Mouse (Mus musculus) lung, embryonic 14.5 days (tissue): ENCODE results near the gene Olfr419. TPM values are rescaled to one million over a fixed set of nuclear protein-coding genes. Genes with fewer than 3 reads are reported as not detected.

Experiments used
- ATAC-seq: fragments of 200-750 bp; cut with Nextera tagmentation; 2 replicates; pipeline ENCODE4 v1.8.0; 2017; ENCODE audit warnings: mild to moderate bottlenecking, moderate TSS enrichment, moderate library complexity; ENCODE audit not compliant: insufficient read depth
- DNase-seq: peaks from one replicate; pipeline ENCODE4 v3.0.0-alpha.2; 2015
- H3K27ac ChIP-seq: fragments of 300-500 bp; sonication (generic); 2 replicates; pipeline ENCODE4 v1.5.1; 2014; ENCODE audit warnings: low read depth, mild to moderate bottlenecking, moderate library complexity
- H3K27me3 ChIP-seq: fragments of 300-500 bp; sonication (generic); 2 replicates; pipeline ENCODE4 v1.6.1; 2014; ENCODE audit warnings: low read length, control low read depth; ENCODE audit not compliant: insufficient read depth
- H3K36me3 ChIP-seq: fragments of 300-500 bp; sonication (generic); 2 replicates; pipeline ENCODE4 v1.6.1; 2014; ENCODE audit warnings: control low read depth; ENCODE audit not compliant: insufficient read depth
- H3K4me1 ChIP-seq: fragments of 300-500 bp; sonication (generic); 2 replicates; pipeline ENCODE4 v1.6.1; 2014; ENCODE audit warnings: antibody characterized with exemption, control low read depth; ENCODE audit not compliant: insufficient read depth
- H3K4me2 ChIP-seq: fragments of 300-500 bp; sonication (generic); 2 replicates; pipeline ENCODE4 v1.6.1; 2014; ENCODE audit warnings: mild to moderate bottlenecking
- H3K4me3 ChIP-seq: fragments of 300-500 bp; sonication (generic); 2 replicates; pipeline ENCODE4 v1.5.1; 2014; ENCODE audit warnings: low read depth, low read length
- H3K9ac ChIP-seq: fragments of 300-500 bp; sonication (generic); 2 replicates; pipeline ENCODE4 v1.6.1; 2014
- H3K9me3 ChIP-seq: fragments of 300-500 bp; sonication (generic); 2 replicates; pipeline ENCODE4 v1.6.1; 2016; ENCODE audit warnings: low read depth, low read length, control low read depth
- CTCF ChIP-seq: IDR thresholded peaks from 2 replicates; pipeline ENCODE4 v1.5.1; 2016; ENCODE audit warnings: antibody characterized with exemption, low read depth
- WGBS: fragments of 180-500 bp; shearing (Covaris S2); extraction: QIAGEN DNeasy Blood & Tissue Kit; methylation state at CpG from one replicate; pipeline ENCODE4 v1.1.7; 2014; 5-methylcytosine and 5-hydroxymethylcytosine counted together
- polyA plus RNA-seq: library from polyadenylated mRNA; unstranded; fragments of >200 nt; fragmentation: Nextera tagmentation; extraction: Ambion mirVana; gene quantifications from 2 replicates; pipeline ENCODE4 v1.2.1, GENCODE M21; 2014

Gene Olfr419
- polyA plus RNA-seq, 1 experiment from 2014 or later = not detected

DNA sequence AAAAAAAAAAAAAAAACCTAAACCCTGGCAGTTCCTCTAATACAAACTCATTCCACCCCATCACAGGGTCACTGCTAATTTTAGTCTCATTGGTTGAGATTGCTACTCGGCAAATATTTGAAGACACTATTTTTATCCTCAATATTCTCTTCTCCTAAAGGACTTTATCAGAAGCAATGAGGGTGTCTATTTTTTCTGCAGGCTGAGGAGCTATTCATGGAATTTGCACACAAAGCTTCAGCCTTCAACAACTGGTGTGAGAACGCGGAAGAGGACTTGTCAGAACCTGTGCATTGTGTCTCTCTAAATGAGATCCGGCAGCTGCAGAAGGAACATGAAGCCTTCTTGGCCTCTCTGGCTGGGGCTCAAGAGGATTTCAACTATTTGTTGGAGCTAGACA is 11.9 kb downstream of the Olfr419 start:
- Histone ChIP-seq H3K9me3 (no peaks in the 10 kb centered on the region), H3K4me1 (no peaks in the 10 kb centered on the region), H3K27ac (no peak overlapping the region), H3K36me3 (no peaks in the 10 kb centered on the region), H3K4me2 (no peak overlapping the region), H3K27me3 (no peaks in the 10 kb centered on the region), H3K4me3 (no peak overlapping the region), H3K9ac (no peak overlapping the region)
- DNase-seq (no peak), ATAC-seq (no peak)
- no peak for TF ChIP-seq CTCF
- 79% methylated on average over 4 of the region's 4 CpGs for WGBS

DNA sequence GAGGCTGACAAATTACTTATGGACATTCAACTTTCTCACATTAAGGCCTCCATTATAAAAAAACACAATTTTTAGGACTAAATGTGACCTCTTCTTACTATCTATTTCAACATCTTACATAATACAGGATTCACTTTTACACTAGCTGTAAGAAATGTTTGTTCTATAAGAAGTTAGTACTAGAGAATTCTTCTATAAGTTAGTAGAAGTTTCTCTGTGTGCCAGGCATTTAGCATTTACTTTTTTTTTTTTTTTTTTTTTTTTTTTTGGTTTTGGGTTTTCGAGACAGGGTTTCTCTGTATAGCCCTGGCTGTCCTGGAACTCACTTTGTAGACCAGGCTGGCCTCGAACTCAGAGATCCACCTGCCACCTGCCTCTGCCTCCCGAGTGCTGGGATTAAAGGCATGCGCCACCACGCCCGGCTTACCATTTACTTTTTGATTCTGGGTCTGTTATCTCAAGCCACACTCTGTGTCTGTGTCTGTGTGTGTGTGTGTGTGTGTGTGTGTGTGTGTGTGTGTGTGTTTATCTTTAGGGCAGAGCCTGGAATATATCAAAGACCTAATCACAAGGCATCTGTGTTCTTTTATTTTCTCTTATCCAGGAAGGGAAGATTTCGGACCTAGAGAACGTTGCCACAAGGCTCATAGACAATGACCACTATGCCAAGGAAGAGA is 35.2 kb downstream of the Olfr419 start:
- Histone ChIP-seq H3K4me2 (no peak overlapping the region), H3K9me3 (no peaks in the 10 kb centered on the region), H3K27me3 (no peaks in the 10 kb centered on the region), H3K9ac (no peak overlapping the region), H3K4me3 (no peak overlapping the region), H3K4me1 (no peaks in the 10 kb centered on the region), H3K27ac (no peak overlapping the region), H3K36me3 (no peaks in the 10 kb centered on the region)
- DNase-seq (no peak), ATAC-seq (no peak)
- no peak for TF ChIP-seq CTCF
- 83% methylated on average over 7 of the region's 8 CpGs for WGBS

DNA sequence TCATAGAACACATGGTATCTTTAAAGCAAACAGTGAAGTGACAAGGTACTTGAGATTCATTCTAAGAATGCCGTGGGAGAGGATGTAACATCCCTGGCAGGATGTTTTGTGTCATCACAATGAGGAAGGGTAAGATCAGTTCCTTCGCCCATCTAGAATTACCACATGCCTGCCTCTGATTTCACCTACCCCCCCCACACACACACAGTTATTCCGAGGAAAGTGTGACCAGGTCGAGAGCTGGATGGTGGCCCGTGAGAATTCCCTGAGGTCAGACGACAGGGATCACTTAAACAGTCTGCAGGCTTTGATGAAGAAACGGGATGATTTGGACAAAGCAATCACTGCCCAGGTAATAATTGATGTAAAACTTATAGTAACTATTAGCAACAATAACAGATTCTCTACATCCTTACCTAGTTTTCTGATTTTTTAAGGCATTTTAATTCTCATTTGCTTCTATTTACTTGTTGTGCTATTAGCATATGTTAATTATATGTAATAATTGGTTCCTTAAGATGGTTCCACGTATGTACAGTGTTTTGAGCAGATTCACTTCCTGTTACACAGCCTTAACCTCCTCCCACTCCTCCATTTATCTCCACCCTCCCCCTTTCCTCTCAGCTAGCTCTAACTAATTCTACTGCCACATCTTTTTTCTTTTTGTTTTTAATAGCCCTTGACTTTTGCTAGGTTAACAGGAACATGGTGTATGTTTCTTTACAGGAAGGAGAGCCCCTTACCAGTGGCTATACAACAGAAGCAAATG is 36.4 kb downstream of the Olfr419 start:
- DNase-seq = no peak
- Histone ChIP-seq H3K4me2 (no peak overlapping the region), H3K36me3 (no peaks in the 10 kb centered on the region), H3K9me3 (no peaks in the 10 kb centered on the region), H3K4me1 (no peaks in the 10 kb centered on the region), H3K27me3 (no peaks in the 10 kb centered on the region), H3K27ac (no peak overlapping the region), H3K4me3 (no peak overlapping the region), H3K9ac (no peak overlapping the region)
- no peak for ATAC-seq
- TF ChIP-seq CTCF = no peak
- 57% methylated on average over 8 of the region's 8 CpGs for WGBS

DNA sequence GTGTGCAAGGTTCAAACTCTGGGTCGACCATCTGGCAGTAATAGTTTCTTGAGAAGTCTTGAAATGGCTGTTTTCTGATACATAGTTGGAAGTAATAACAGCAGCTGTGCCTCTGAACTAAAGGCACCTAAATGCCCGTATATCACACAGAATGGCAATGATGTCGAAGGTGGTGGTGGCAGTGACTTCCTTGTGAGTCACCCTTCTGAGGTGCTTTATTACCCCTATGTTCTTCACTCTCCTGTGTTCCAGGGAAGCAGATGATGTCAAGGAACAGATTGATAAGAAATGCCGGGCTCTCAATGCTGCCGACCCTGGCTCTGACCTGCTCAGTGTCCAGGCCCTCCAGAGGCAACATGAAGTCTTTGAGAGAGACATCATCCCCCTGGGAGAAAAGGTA is 39.6 kb downstream of the Olfr419 start:
- no peaks in the 10 kb centered on the region for H3K36me3 ChIP-seq
- H3K4me1 ChIP-seq = no peaks in the 10 kb centered on the region
- H3K9me3 ChIP-seq = no peaks in the 10 kb centered on the region
- DNase-seq = no peak
- no peak for TF ChIP-seq CTCF
- no peak overlapping the region for H3K9ac ChIP-seq
- 77% methylated on average over 5 of the region's 5 CpGs for WGBS
- no peak for ATAC-seq
- no peak overlapping the region for H3K4me2 ChIP-seq
- no peak overlapping the region for H3K4me3 ChIP-seq
- no peaks in the 10 kb centered on the region for H3K27me3 ChIP-seq
- H3K27ac ChIP-seq = no peak overlapping the region

DNA sequence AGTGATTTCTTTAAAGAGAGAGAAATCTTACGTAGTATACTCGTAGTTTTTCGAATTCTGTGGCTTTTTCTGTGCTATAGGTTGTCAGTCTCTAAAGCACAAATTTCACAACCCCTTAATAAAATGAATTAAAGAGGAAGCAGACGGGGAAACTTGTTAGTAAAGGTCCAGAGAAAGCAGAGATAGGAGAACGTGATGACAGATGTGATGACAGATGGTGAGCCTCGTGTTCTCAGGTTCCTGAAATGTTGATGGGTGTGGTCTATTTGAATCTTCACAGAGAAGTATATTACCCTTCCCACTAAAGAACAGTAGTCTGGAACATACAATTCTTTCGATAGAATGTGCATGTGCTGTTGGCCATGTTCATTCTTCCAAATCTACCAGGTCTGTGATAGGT is 47.2 kb downstream of the Olfr419 start:
- 55% methylated on average over 7 of the region's 7 CpGs for WGBS
- no peak overlapping the region for H3K27ac ChIP-seq
- ATAC-seq (no peak), DNase-seq (no peak)
- no peak overlapping the region for H3K9ac ChIP-seq
- no peaks in the 10 kb centered on the region for H3K4me1 ChIP-seq
- no peaks in the 10 kb centered on the region for H3K36me3 ChIP-seq
- no peaks in the 10 kb centered on the region for H3K27me3 ChIP-seq
- no peak overlapping the region for H3K4me2 ChIP-seq
- no peaks in the 10 kb centered on the region for H3K9me3 ChIP-seq
- no peak for TF ChIP-seq CTCF
- H3K4me3 ChIP-seq = no peak overlapping the region

Other genes starting within 250 kb of the Olfr419 start
- 0.26 and 0.30 TPM in 2 replicates for gene Ifi205, start 220.3 kb downstream of the Olfr419 start, polyA plus RNA-seq
- 0.07 TPM in 1 of 2 replicates, not detected in the other for gene Olfr433, start 211.4 kb downstream of the Olfr419 start, polyA plus RNA-seq
- gene Olfr432, start 202.9 kb downstream of the Olfr419 start, polyA plus RNA-seq = not detected in 2 replicates
- not detected in 2 replicates for gene Olfr430, start 185.5 kb downstream of the Olfr419 start, polyA plus RNA-seq
- gene Olfr429, start 167.7 kb downstream of the Olfr419 start, polyA plus RNA-seq = not detected in 2 replicates
- not detected in 2 replicates for gene Olfr427, start 155.2 kb downstream of the Olfr419 start, polyA plus RNA-seq
- gene Olfr231, start 130.9 kb downstream of the Olfr419 start, polyA plus RNA-seq = not detected in 2 replicates
- not detected in 2 replicates for gene Olfr424, start 120.5 kb downstream of the Olfr419 start, polyA plus RNA-seq
- gene Olfr420, start 96.4 kb downstream of the Olfr419 start, polyA plus RNA-seq = not detected in 2 replicates
- 0.30 and 0.67 TPM in 2 replicates for gene Spta1, start 79.3 kb downstream of the Olfr419 start, polyA plus RNA-seq
- not detected in 2 replicates for gene Mptx1, start 78.5 kb upstream of the Olfr419 start, polyA plus RNA-seq
- not detected in 2 replicates for gene Olfr417, start 113.1 kb upstream of the Olfr419 start, polyA plus RNA-seq
- gene Olfr248, start 139.0 kb upstream of the Olfr419 start, polyA plus RNA-seq = not detected in 2 replicates
- gene Olfr414, start 172.0 kb upstream of the Olfr419 start, polyA plus RNA-seq = not detected in 2 replicates
- gene Olfr220, start 190.0 kb upstream of the Olfr419 start, polyA plus RNA-seq = not detected in 2 replicates
- gene Fmn2, start 249.8 kb upstream of the Olfr419 start, polyA plus RNA-seq = 0.50 and 0.79 TPM in 2 replicates